Mouse (Mus musculus) midbrain, embryonic 15.5 days (tissue): ENCODE data around the gene Chrna1. TPM values are rescaled to one million over a fixed set of nuclear protein-coding genes. Genes with fewer than 3 reads are reported as not detected.

Experiments
- ATAC-seq: fragments of 200-750 bp; cut with Nextera tagmentation; replicated peaks from 2 replicates; pipeline ENCODE4 v1.8.0; 2017; ENCODE audit warnings: moderate TSS enrichment
- H3K27ac ChIP-seq: fragments of 300-500 bp; sonication (generic); 2 replicates; pipeline ENCODE4 v1.5.1; 2015; ENCODE audit warnings: mild to moderate bottlenecking, inconsistent platforms
- H3K27me3 ChIP-seq: fragments of 300-500 bp; sonication (generic); replicated peaks from 2 replicates; pipeline ENCODE4 v1.6.1; 2015; ENCODE audit warnings: inconsistent platforms
- H3K36me3 ChIP-seq: fragments of 300-500 bp; sonication (generic); replicated peaks from 2 replicates; pipeline ENCODE4 v1.6.1; 2015; ENCODE audit warnings: inconsistent platforms
- H3K4me1 ChIP-seq: fragments of 300-500 bp; sonication (generic); 2 replicates; pipeline ENCODE4 v1.6.1; 2015; ENCODE audit warnings: inconsistent platforms
- H3K4me2 ChIP-seq: fragments of 300-500 bp; sonication (generic); 2 replicates; pipeline ENCODE4 v1.6.1; 2015; ENCODE audit warnings: inconsistent platforms, mild to moderate bottlenecking, moderate library complexity
- H3K4me3 ChIP-seq: fragments of 300-500 bp; sonication (generic); 2 replicates; pipeline ENCODE4 v1.5.1; 2015; ENCODE audit warnings: mild to moderate bottlenecking, inconsistent platforms
- H3K9ac ChIP-seq: fragments of 300-500 bp; sonication (generic); 2 replicates; pipeline ENCODE4 v1.6.1; 2015; ENCODE audit warnings: mild to moderate bottlenecking, inconsistent platforms
- H3K9me3 ChIP-seq: fragments of 300-500 bp; sonication (generic); 2 replicates; pipeline ENCODE4 v1.6.1; 2016; ENCODE audit warnings: inconsistent platforms
- WGBS: fragments of 180-500 bp; shearing (Covaris S2); methylation state at CpG from one replicate; pipeline ENCODE4 v1.1.7; 2015; ENCODE audit warnings: mixed read lengths; 5-methylcytosine and 5-hydroxymethylcytosine counted together
- polyA plus RNA-seq: library from polyadenylated mRNA; unstranded; fragments of >200 nt; fragmentation: Nextera tagmentation; extraction: Ambion mirVana; gene quantifications from 2 replicates; pipeline ENCODE4 v1.2.1, GENCODE M21; 2015

The Chrna1 gene
- polyA plus RNA-seq, 1 experiment from 2014 or later = 0.18 TPM

- ATAC-seq = no peak
- WGBS = 80% methylated on average over 2 of the region's 2 CpGs
- Histone ChIP-seq H3K9ac (no peak overlapping the region), H3K9me3 (no peaks in the 10 kb centered on the region), H3K4me3 (no peak overlapping the region), H3K4me2 (no peak overlapping the region), H3K36me3 (no peaks in the 10 kb centered on the region), H3K4me1 (0 out of 2 replicates have a peak, but pooled peaks cover 2% of the 10 kb centered on the region), H3K27me3 (no peaks in the 10 kb centered on the region), H3K27ac (no peak overlapping the region)
Observed at GRCm38 (mm10) chr2:73548542-73548941, 31.6 kb downstream of the Chrna1 start.

GRCm38 (mm10) chr2:73547256-73547655, 32.9 kb downstream of the Chrna1 start:
- 91% methylated on average over 4 of the region's 4 CpGs for WGBS

DNA sequence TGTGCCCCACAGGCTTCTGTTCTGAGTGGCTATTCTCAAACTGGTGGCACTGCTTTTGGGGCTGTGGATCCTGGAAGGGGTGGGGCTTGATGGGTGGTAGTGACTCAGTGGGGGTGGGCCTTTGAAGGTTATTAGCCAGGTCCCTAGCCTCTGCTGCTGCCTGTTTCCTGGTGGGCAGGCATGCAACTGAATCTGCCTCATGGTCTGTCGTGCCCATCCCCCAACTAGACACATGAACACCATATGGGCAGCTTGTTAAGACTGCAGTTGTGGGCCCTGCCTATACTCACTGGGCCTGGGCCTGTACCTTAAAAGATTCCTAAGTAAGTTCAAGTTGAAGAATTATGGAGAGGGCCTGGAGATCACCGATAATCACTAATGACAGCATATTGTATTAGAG, 34.6 kb downstream of the Chrna1 start:
- Histone ChIP-seq H3K27ac (no peak overlapping the region), H3K27me3 (peaks cover 3% of the 10 kb centered on the region), H3K9me3 (no peaks in the 10 kb centered on the region), H3K4me2 (no peak overlapping the region), H3K4me1 (no peaks in the 10 kb centered on the region), H3K4me3 (no peak overlapping the region), H3K36me3 (no peaks in the 10 kb centered on the region), H3K9ac (no peak overlapping the region)
- 77% methylated on average over 2 of the region's 2 CpGs for WGBS
- ATAC-seq = no peak

More at GRCm38 (mm10) chr2:73547256-73547655, 32.9 kb downstream of the Chrna1 start:
- no peak overlapping the region for H3K4me2 ChIP-seq
- H3K9ac ChIP-seq = no peak overlapping the region
- ATAC-seq = no peak
- H3K27me3 ChIP-seq = peaks cover 2% of the 10 kb centered on the region; the same call in 1 of the 2 replicates
- 0 out of 2 replicates have a peak, but pooled peaks cover 2% of the 10 kb centered on the region for H3K4me1 ChIP-seq
- H3K36me3 ChIP-seq = no peaks in the 10 kb centered on the region
- no peak overlapping the region for H3K27ac ChIP-seq
- no peaks in the 10 kb centered on the region for H3K9me3 ChIP-seq
- H3K4me3 ChIP-seq = no peak overlapping the region

- Histone ChIP-seq H3K36me3 (no peaks in the 10 kb centered on the region), H3K9ac (no peak overlapping the region), H3K27me3 (peaks cover 3% of the 10 kb centered on the region), H3K4me1 (no peaks in the 10 kb centered on the region), H3K9me3 (no peaks in the 10 kb centered on the region), H3K27ac (no peak overlapping the region), H3K4me2 (no peak overlapping the region), H3K4me3 (no peak overlapping the region)
- 41% methylated on average over 16 of the region's 16 CpGs for WGBS
- ATAC-seq = no peak
Observed at GRCm38 (mm10) chr2:73540450-73541162, 39.5 kb downstream of the Chrna1 start.

- H3K4me2 ChIP-seq = no peak overlapping the region
- H3K27ac ChIP-seq = no peak overlapping the region
- H3K36me3 ChIP-seq = no peaks in the 10 kb centered on the region
- H3K4me3 ChIP-seq = no peak overlapping the region
- WGBS = 32% methylated on average over 1 of the region's 1 CpGs
- H3K27me3 ChIP-seq = peaks cover 3% of the 10 kb centered on the region
- no peaks in the 10 kb centered on the region for H3K9me3 ChIP-seq
- no peak overlapping the region for H3K9ac ChIP-seq
- no peaks in the 10 kb centered on the region for H3K4me1 ChIP-seq
- no peak for ATAC-seq
Observed at GRCm38 (mm10) chr2:73539697-73540096, 40.4 kb downstream of the Chrna1 start.

DNA sequence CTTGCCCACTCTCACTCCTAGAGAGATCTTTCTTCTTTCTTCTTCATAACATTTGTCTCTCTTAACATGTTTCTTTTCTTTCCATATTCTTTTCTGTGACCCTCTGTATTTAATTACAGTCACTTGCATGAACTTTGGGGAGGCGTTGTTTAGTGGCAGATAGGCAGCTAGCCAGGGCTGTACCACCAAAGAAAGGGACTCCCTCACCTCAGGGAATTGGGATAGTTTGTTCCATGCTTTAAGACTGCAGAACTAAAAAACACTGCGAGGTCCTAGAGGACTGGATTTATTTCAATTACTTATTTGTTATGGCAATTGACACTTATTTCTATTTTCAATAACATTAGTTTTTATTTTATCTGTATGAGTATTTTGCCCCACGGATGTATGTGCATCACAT, 41.0 kb downstream of the Chrna1 start:
- Histone ChIP-seq H3K9ac (no peak overlapping the region), H3K27ac (no peak overlapping the region), H3K9me3 (no peaks in the 10 kb centered on the region), H3K27me3 (peaks cover 3% of the 10 kb centered on the region), H3K4me1 (no peaks in the 10 kb centered on the region), H3K36me3 (no peaks in the 10 kb centered on the region), H3K4me2 (no peak overlapping the region), H3K4me3 (no peak overlapping the region)
- WGBS = 91% methylated on average over 3 of the region's 3 CpGs
- no peak for ATAC-seq

GRCm38 (mm10) chr2:73538590-73538989, 41.5 kb downstream of the Chrna1 start:
- H3K9ac ChIP-seq = no peak overlapping the region
- no peak overlapping the region for H3K4me3 ChIP-seq
- 83% methylated on average over 13 of the region's 13 CpGs for WGBS
- H3K27ac ChIP-seq = no peak overlapping the region
- no peaks in the 10 kb centered on the region for H3K9me3 ChIP-seq
- H3K36me3 ChIP-seq = no peaks in the 10 kb centered on the region
- no peak for ATAC-seq
- H3K4me1 ChIP-seq = no peaks in the 10 kb centered on the region
- H3K27me3 ChIP-seq = peaks cover 3% of the 10 kb centered on the region
- H3K4me2 ChIP-seq = no peak overlapping the region

- H3K27me3 ChIP-seq = no peaks in the 10 kb centered on the region; the same call in 1 of the 2 replicates
- no peaks in the 10 kb centered on the region for H3K9me3 ChIP-seq
- H3K27ac ChIP-seq = no peak overlapping the region
- H3K4me3 ChIP-seq = no peak overlapping the region
- no peaks in the 10 kb centered on the region for H3K4me1 ChIP-seq
- H3K36me3 ChIP-seq = no peaks in the 10 kb centered on the region
- no peak overlapping the region for H3K9ac ChIP-seq
- WGBS = 82% methylated on average over 15 of the region's 15 CpGs
- H3K4me2 ChIP-seq = no peak overlapping the region
- no peak for ATAC-seq
Observed at GRCm38 (mm10) chr2:73536091-73536783, 43.9 kb downstream of the Chrna1 start.

DNA sequence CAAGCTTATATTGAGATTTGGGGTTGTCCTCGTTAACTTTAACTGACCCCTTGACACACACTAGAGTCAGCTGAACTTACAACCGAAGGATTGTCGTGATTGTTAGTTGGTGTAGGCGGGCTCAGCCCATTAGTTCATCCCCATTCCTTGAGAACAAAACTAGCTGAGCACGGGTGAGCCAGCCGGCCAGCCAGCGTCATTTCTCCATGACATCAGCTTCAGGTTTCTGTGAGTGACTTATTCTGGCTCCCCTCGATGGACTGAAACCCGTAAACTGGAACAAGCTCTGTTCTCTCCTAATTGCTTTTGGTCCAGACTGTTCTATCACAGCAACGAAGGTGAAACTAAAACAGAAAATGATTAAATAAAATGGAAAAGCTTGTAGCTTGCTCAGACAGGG, 45.4 kb downstream of the Chrna1 start:
- Histone ChIP-seq H3K9me3 (no peaks in the 10 kb centered on the region), H3K4me3 (no peak overlapping the region), H3K36me3 (no peaks in the 10 kb centered on the region), H3K9ac (no peak overlapping the region), H3K4me2 (no peak overlapping the region), H3K4me1 (peaks cover 4% of the 10 kb centered on the region), H3K27ac (no peak overlapping the region), H3K27me3 (no peaks in the 10 kb centered on the region)
- 77% methylated on average over 10 of the region's 10 CpGs for WGBS
- ATAC-seq = no peak

GRCm38 (mm10) chr2:73530487-73530886, 49.7 kb downstream of the Chrna1 start:
- no peaks in the 10 kb centered on the region for H3K36me3 ChIP-seq
- H3K4me1 ChIP-seq = peaks cover 18% of the 10 kb centered on the region
- no peak overlapping the region for H3K27ac ChIP-seq
- H3K4me2 ChIP-seq = no peak overlapping the region
- no peak for ATAC-seq
- H3K27me3 ChIP-seq = peaks cover 9% of the 10 kb centered on the region; the same call in 1 of the 2 replicates
- no peak overlapping the region for H3K9ac ChIP-seq
- no peaks in the 10 kb centered on the region for H3K9me3 ChIP-seq
- WGBS = 68% methylated on average over 5 of the region's 5 CpGs
- no peak overlapping the region for H3K4me3 ChIP-seq

DNA sequence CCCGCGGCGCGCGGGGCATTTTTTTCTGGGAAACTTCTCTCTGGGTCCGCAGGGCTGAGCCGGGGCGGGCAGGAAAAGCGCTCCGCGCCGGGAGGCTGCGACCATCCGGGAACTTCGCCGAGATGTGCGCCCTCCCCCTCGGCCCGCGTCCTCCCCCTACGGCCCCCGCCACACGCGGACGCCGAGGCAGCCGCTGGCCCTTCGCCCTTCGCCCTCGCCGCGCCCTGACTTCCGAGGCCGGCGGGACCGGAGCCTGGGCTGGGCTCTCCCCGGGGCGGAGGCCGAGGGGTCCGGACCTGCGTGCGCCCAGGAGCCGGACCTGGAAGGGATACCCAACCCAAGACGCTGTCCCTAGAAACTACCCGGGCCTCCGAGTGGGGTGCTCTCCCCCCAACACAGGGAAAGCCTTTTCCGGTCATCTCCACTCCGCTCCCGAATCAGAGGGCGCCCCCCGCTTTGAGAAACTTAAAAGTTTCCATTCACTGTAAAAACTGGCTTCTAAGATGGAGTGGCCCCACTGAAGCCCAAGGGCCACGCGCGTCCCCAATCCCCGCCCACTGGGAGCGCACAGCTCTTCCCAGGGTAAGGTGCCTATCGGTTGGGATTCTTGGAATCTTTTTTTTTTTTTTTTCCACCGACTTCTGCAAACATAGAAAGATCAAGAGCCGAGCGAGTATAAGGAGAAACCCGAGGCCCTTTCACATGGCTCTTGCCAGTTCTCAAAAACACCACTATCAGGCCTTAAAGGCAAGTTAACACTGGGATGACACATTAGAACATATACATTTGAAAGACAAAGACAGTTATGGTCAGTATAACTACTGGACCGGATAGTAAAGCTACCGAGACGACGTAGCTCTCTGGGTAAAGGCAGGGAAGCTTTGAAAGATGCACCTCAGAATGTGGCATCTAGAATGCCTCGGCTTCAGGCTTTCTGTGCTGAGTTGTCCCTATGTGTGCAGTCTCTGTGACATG, 50.5 kb downstream of the Chrna1 start, which contains the start of gene Wipf1:
Gene Wipf1, minus strand, starts transcription at position 379 of the 975 bp plus-strand sequence.
- Histone ChIP-seq H3K27me3 (peaks cover 9% of the 10 kb centered on the region; the same call in 1 of the 2 replicates), H3K4me1 (peaks cover 18% of the 10 kb centered on the region), H3K4me2 (peak within 1 kb of the TSS; percentile 99), H3K36me3 (no peaks in the 10 kb centered on the region), H3K27ac (peak within 1 kb of the TSS; percentile 49; the same call in 1 of the 2 replicates), H3K9ac (peak within 1 kb of the TSS; percentile 64), H3K4me3 (peak within 1 kb of the TSS; percentile 75), H3K9me3 (no peaks in the 10 kb centered on the region)
- 1% methylated on average over 64 of the region's 66 CpGs for WGBS
- ATAC-seq = peak; percentile 78
